Mouse (Mus musculus) urinary bladder, postnatal 14 days (tissue): ENCODE results near the gene Ubap2l.
A peak's percentile ranks its signal among the peaks of the same experiment; 100 is the strongest.

Source experiments
- DNase-seq: peaks from one replicate; pipeline ENCODE4 v3.0.0; 2021; ENCODE audit warnings: low spot score

The Ubap2l gene

GRCm38 (mm10) chr3:89966946-89967345 lies 85.5 kb downstream of the Ubap2l start:
- DNase-seq, result no peak

- DNase-seq, result no peak
Observed at GRCm38 (mm10) chr3:89965972-89966371, 86.5 kb downstream of the Ubap2l start.

GRCm38 (mm10) chr3:89965557-89965956 lies 86.9 kb downstream of the Ubap2l start:
- no peak for DNase-seq

- DNase-seq, result peak; percentile 74
Observed at GRCm38 (mm10) chr3:89963926-89964739, 88.3 kb downstream of the Ubap2l start.

- DNase-seq, result peak; percentile 56
Observed at GRCm38 (mm10) chr3:89963221-89963763, 89.1 kb downstream of the Ubap2l start, which contains the start of gene Atp8b2. Atp8b2 (minus strand) TSS chr3:89963508.

GRCm38 (mm10) chr3:89962751-89963220 lies 89.6 kb downstream of the Ubap2l start:
- DNase-seq, result peak; percentile 38

GRCm38 (mm10) chr3:89962059-89962750 lies 90.2 kb downstream of the Ubap2l start:
- DNase-seq, result peak; percentile 54

GRCm38 (mm10) chr3:89961436-89961835 lies 91.0 kb downstream of the Ubap2l start:
- DNase-seq, result no peak

GRCm38 (mm10) chr3:89960469-89960868 lies 92.0 kb downstream of the Ubap2l start:
- DNase-seq, result peak; percentile 95

GRCm38 (mm10) chr3:89959435-89959834 lies 93.0 kb downstream of the Ubap2l start:
- no peak for DNase-seq

- no peak for DNase-seq
Observed at GRCm38 (mm10) chr3:89957880-89958279, 94.5 kb downstream of the Ubap2l start.

- no peak for DNase-seq
Observed at GRCm38 (mm10) chr3:89956177-89956971, 96.1 kb downstream of the Ubap2l start.

GRCm38 (mm10) chr3:89953420-89953819 lies 99.0 kb downstream of the Ubap2l start:
- DNase-seq, result peak; percentile 80
